Mouse (Mus musculus) forebrain, embryonic 11.5 days (tissue): ENCODE results near the gene Klf15. TPM values are rescaled to one million over a fixed set of nuclear protein-coding genes. Genes with fewer than 3 reads are reported as not detected.

Experiments used
- ATAC-seq: fragments of 200-750 bp; cut with Nextera tagmentation; replicated peaks from 2 replicates; pipeline ENCODE4 v1.8.0; 2017; ENCODE audit warnings: moderate TSS enrichment; ENCODE audit not compliant: low FRiP score
- DNase-seq: peaks from one replicate; pipeline ENCODE4 v3.0.0-alpha.2; 2017; ENCODE audit warnings: low spot score
- H3K27ac ChIP-seq: fragments of 300-500 bp; sonication (generic); 2 replicates; pipeline ENCODE4 v1.5.1; 2014; ENCODE audit warnings: low read depth, low read length
- H3K27me3 ChIP-seq: fragments of 300-500 bp; sonication (generic); 2 replicates; pipeline ENCODE4 v1.6.1; 2014; ENCODE audit warnings: mild to moderate bottlenecking, low read length, mixed read lengths; ENCODE audit not compliant: control insufficient read depth, insufficient read depth
- H3K36me3 ChIP-seq: fragments of 300-500 bp; sonication (generic); 2 replicates; pipeline ENCODE4 v1.6.1; 2014; ENCODE audit warnings: mild to moderate bottlenecking, low read length, moderate library complexity, mixed read lengths; ENCODE audit not compliant: control insufficient read depth, insufficient read depth
- H3K4me1 ChIP-seq: fragments of 300-500 bp; sonication (generic); replicated peaks from 2 replicates; pipeline ENCODE4 v1.6.1; 2014; ENCODE audit warnings: low read length, mixed read lengths; ENCODE audit not compliant: control insufficient read depth, insufficient read depth
- H3K4me2 ChIP-seq: fragments of 300-500 bp; sonication (generic); 2 replicates; pipeline ENCODE4 v1.6.1; 2014; ENCODE audit warnings: low read depth, mild to moderate bottlenecking, low read length, moderate library complexity, mixed read lengths; ENCODE audit not compliant: severe bottlenecking
- H3K4me3 ChIP-seq: fragments of 300-500 bp; sonication (generic); 2 replicates; pipeline ENCODE4 v1.5.1; 2014; ENCODE audit warnings: low read depth, low read length
- H3K9ac ChIP-seq: fragments of 300-500 bp; sonication (generic); 2 replicates; pipeline ENCODE4 v1.6.1; 2014; ENCODE audit warnings: low read length
- H3K9me3 ChIP-seq: fragments of 300-500 bp; sonication (generic); 2 replicates; pipeline ENCODE4 v1.6.1; 2016; ENCODE audit warnings: low read length, mixed read lengths; ENCODE audit not compliant: control insufficient read depth
- WGBS: fragments of 180-500 bp; shearing (Covaris S2); extraction: QIAGEN DNeasy Blood & Tissue Kit; methylation state at CpG from one replicate; pipeline ENCODE4 v1.1.7; 2014; 5-methylcytosine and 5-hydroxymethylcytosine counted together
- polyA plus RNA-seq: library from polyadenylated mRNA; unstranded; fragments of >200 nt; fragmentation: Nextera tagmentation; extraction: Ambion mirVana; gene quantifications from 2 replicates; pipeline ENCODE4 v1.2.1, GENCODE M21; 2014

The Klf15 gene
- polyA plus RNA-seq, 1 experiment from 2014 or later = 3.0 TPM

DNA sequence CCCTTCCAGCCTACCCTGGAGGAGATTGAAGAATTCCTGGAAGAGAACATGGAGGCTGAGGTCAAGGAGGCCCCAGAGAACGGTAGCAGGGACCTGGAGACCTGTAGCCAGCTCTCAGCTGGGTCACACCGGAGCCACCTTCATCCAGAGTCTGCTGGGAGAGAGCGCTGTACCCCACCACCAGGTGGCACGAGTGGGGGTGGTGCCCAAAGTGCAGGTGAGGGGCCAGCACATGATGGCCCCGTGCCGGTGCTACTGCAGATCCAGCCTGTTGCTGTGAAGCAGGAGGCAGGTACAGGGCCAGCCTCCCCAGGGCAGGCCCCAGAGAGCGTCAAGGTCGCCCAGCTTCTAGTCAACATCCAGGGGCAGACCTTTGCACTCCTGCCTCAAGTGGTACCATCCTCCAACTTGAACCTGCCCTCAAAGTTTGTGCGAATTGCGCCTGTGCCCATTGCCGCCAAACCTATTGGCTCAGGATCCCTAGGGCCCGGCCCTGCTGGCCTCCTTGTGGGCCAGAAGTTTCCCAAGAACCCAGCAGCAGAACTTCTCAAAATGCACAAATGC lies 4.6 kb downstream of the Klf15 start:
- Histone ChIP-seq H3K4me3 (no peak overlapping the region), H3K27me3 (peaks cover 8% of the 10 kb centered on the region), H3K9me3 (no peaks in the 10 kb centered on the region), H3K9ac (no peak overlapping the region), H3K4me1 (peaks cover 6% of the 10 kb centered on the region; the same call in 1 of the 2 replicates), H3K27ac (no peak overlapping the region), H3K36me3 (no peaks in the 10 kb centered on the region), H3K4me2 (no peak overlapping the region)
- ATAC-seq (no peak), DNase-seq (peak; percentile 42)
- WGBS = 87% methylated on average over 12 of the region's 12 CpGs

- 88% methylated on average over 1 of the region's 1 CpGs for WGBS
- no peak for ATAC-seq
- Histone ChIP-seq H3K9me3 (no peaks in the 10 kb centered on the region), H3K4me1 (peaks cover under 1% of the 10 kb centered on the region; the same call in 1 of the 2 replicates), H3K9ac (no peak overlapping the region), H3K27me3 (peaks cover 2% of the 10 kb centered on the region; the same call in 1 of the 2 replicates), H3K36me3 (no peaks in the 10 kb centered on the region), H3K4me3 (no peak overlapping the region), H3K27ac (no peak overlapping the region), H3K4me2 (no peak overlapping the region)
- DNase-seq = peak; percentile 42
Measured at GRCm38 (mm10) chr6:90468216-90468615, 5.8 kb downstream of the Klf15 start.

GRCm38 (mm10) chr6:90469041-90469440 lies 6.7 kb downstream of the Klf15 start:
- WGBS = 88% methylated on average over 6 of the region's 6 CpGs
- DNase-seq = no peak

GRCm38 (mm10) chr6:90470255-90470654 lies 7.9 kb downstream of the Klf15 start:
- no peak overlapping the region for H3K9ac ChIP-seq
- WGBS = 93% methylated on average over 2 of the region's 2 CpGs
- H3K9me3 ChIP-seq = no peaks in the 10 kb centered on the region
- no peak overlapping the region for H3K27ac ChIP-seq
- ATAC-seq = no peak
- no peaks in the 10 kb centered on the region; the same call in 1 of the 2 replicates for H3K4me1 ChIP-seq
- no peak overlapping the region for H3K4me2 ChIP-seq
- H3K4me3 ChIP-seq = no peak overlapping the region
- no peaks in the 10 kb centered on the region for H3K27me3 ChIP-seq
- peak; percentile 30 for DNase-seq
- H3K36me3 ChIP-seq = no peaks in the 10 kb centered on the region

More at GRCm38 (mm10) chr6:90469041-90469440, 6.7 kb downstream of the Klf15 start:
- Histone ChIP-seq H3K9ac (no peak overlapping the region), H3K27ac (no peak overlapping the region), H3K36me3 (no peaks in the 10 kb centered on the region), H3K4me1 (no peaks in the 10 kb centered on the region; the same call in 1 of the 2 replicates), H3K9me3 (no peaks in the 10 kb centered on the region), H3K4me3 (no peak overlapping the region), H3K27me3 (no peaks in the 10 kb centered on the region), H3K4me2 (no peak overlapping the region)
- ATAC-seq = no peak

GRCm38 (mm10) chr6:90470947-90471541 lies 8.7 kb downstream of the Klf15 start:
- Histone ChIP-seq H3K27me3 (no peaks in the 10 kb centered on the region), H3K9ac (no peak overlapping the region), H3K4me2 (no peak overlapping the region), H3K4me3 (no peak overlapping the region), H3K4me1 (no peaks in the 10 kb centered on the region; the same call in 1 of the 2 replicates), H3K36me3 (no peaks in the 10 kb centered on the region), H3K9me3 (no peaks in the 10 kb centered on the region), H3K27ac (no peak overlapping the region)
- ATAC-seq (no peak), DNase-seq (peak; percentile 47)
- 69% methylated on average over 12 of the region's 12 CpGs for WGBS

- H3K4me2 ChIP-seq = no peak overlapping the region
- no peak for ATAC-seq
- no peaks in the 10 kb centered on the region; the same call in 1 of the 2 replicates for H3K4me1 ChIP-seq
- no peak for DNase-seq
- H3K27me3 ChIP-seq = no peaks in the 10 kb centered on the region
- no peaks in the 10 kb centered on the region for H3K9me3 ChIP-seq
- 73% methylated on average over 4 of the region's 4 CpGs for WGBS
- H3K36me3 ChIP-seq = no peaks in the 10 kb centered on the region
- H3K27ac ChIP-seq = no peak overlapping the region
- H3K9ac ChIP-seq = no peak overlapping the region
- H3K4me3 ChIP-seq = no peak overlapping the region
Measured at GRCm38 (mm10) chr6:90472079-90472478, 9.7 kb downstream of the Klf15 start.

- no peak overlapping the region for H3K4me3 ChIP-seq
- H3K9ac ChIP-seq = no peak overlapping the region
- H3K4me1 ChIP-seq = no peaks in the 10 kb centered on the region; the same call in 1 of the 2 replicates
- DNase-seq = peak; percentile 47
- H3K4me2 ChIP-seq = no peak overlapping the region
- ATAC-seq = no peak
- H3K36me3 ChIP-seq = no peaks in the 10 kb centered on the region
- WGBS = 88% methylated on average over 3 of the region's 3 CpGs
- H3K27me3 ChIP-seq = no peaks in the 10 kb centered on the region
- no peak overlapping the region for H3K27ac ChIP-seq
- no peaks in the 10 kb centered on the region for H3K9me3 ChIP-seq
Measured at GRCm38 (mm10) chr6:90472697-90473096, 10.3 kb downstream of the Klf15 start.

- ATAC-seq = no peak
- H3K27ac ChIP-seq = no peak overlapping the region
- H3K9ac ChIP-seq = no peak overlapping the region
- H3K4me1 ChIP-seq = no peaks in the 10 kb centered on the region; the same call in 1 of the 2 replicates
- peak; percentile 29 for DNase-seq
- H3K4me3 ChIP-seq = no peak overlapping the region
- no peaks in the 10 kb centered on the region for H3K9me3 ChIP-seq
- WGBS = 95% methylated on average over 24 of the region's 24 CpGs
- no peak overlapping the region for H3K4me2 ChIP-seq
- no peaks in the 10 kb centered on the region for H3K27me3 ChIP-seq
- H3K36me3 ChIP-seq = no peaks in the 10 kb centered on the region
Measured at GRCm38 (mm10) chr6:90473630-90474360, 11.4 kb downstream of the Klf15 start.
